Mouse (Mus musculus): Measurements from ENCODE around the gene Fbxw11. TPM values are rescaled to one million over a fixed set of nuclear protein-coding genes. Genes with fewer than 3 reads are reported as not detected.

The Fbxw11 gene
- polyA plus RNA-seq, 1 experiment from 2014 or later = 15.4 TPM

DNA sequence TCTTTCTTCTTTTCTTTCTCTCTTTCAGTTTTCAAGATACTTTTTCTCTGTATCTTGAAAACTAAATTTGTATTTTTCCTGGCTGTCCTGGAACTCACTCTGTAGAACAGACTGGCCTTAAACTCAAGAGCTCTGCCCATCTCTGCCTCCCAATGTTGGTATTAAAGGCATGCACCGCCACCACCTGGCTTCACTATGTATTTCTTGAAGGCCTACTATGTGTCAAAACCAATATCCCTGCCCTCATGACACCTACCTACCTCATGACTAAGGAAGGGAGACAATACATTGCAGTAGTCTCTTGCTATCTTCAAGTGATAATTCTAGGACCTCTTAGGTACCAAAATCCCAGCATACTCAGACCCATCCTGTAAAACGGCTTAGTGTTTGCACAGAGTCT is 110.8 kb downstream of the Fbxw11 start:
- Histone ChIP-seq H3K27me3 (ENCODE audit: insufficient read depth, low read length) (no peaks in the 10 kb centered on the region), H3K9ac (replicated peaks) (no peak overlapping the region), H3K27ac (ENCODE audit: low read depth) (no peak overlapping the region), H3K4me1 (ENCODE audit: insufficient read depth) (no peaks in the 10 kb centered on the region), H3K36me3 (replicated peaks; ENCODE audit: insufficient read depth, low read length) (no peaks in the 10 kb centered on the region; the same call in 1 of the 2 replicates), H3K9me3 (ENCODE audit: low read length) (no peaks in the 10 kb centered on the region), H3K4me2 (ENCODE audit: low read depth, low read length) (no peak overlapping the region), H3K4me3 (ENCODE audit: low read depth, low read length) (no peak overlapping the region)
- ATAC-seq = no peak
- WGBS (ENCODE audit: insufficient replicate concordance) = 77% methylated on average over 2 of the region's 2 CpGs
- TF ChIP-seq CTCF (IDR thresholded peaks at IDR 0.05; ENCODE audit: low read depth) = no peak
- no peak for TF ChIP-seq EP300 (IDR thresholded peaks at IDR 0.05; ENCODE audit: low read depth)
- no peak for DNase-seq

DNA sequence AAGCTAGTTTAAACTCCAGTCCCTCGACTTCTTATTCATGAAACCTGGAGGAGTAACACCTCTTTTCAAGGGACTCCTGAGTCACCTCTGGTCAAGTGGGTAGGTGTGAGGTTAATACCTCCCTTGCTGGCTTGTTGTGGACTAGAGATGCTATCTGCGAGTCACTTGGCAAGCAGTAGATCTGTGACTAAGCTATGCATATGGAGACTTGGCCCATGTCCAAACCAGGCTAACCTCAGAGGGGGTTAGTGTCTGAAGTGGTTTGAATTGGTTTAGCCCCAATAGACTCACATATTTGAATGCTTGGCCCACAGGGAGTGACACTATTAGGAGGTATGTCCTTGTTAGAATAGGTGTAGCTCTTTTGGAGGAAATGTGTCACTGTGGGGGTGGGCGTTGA is 120.2 kb downstream of the Fbxw11 start:
- Histone ChIP-seq H3K4me1 (ENCODE audit: insufficient read depth) (no peaks in the 10 kb centered on the region), H3K4me2 (ENCODE audit: low read depth, low read length) (no peak overlapping the region), H3K4me3 (ENCODE audit: low read depth, low read length) (no peak overlapping the region), H3K27ac (ENCODE audit: low read depth) (no peak overlapping the region), H3K9me3 (ENCODE audit: low read length) (no peaks in the 10 kb centered on the region), H3K36me3 (replicated peaks; ENCODE audit: insufficient read depth, low read length) (no peaks in the 10 kb centered on the region), H3K9ac (replicated peaks) (no peak overlapping the region), H3K27me3 (ENCODE audit: insufficient read depth, low read length) (no peaks in the 10 kb centered on the region)
- ATAC-seq (no peak), DNase-seq (no peak)
- TF ChIP-seq CTCF (IDR thresholded peaks at IDR 0.05; ENCODE audit: low read depth) (no peak), EP300 (IDR thresholded peaks at IDR 0.05; ENCODE audit: low read depth) (no peak)
- 45% methylated on average over 3 of the region's 3 CpGs for WGBS (ENCODE audit: insufficient replicate concordance)

- H3K9me3 ChIP-seq (ENCODE audit: low read length) = no peaks in the 10 kb centered on the region
These were observed 125.1 kb downstream of the Fbxw11 start for GRCm38 (mm10) chr11:32767496-32768230.

DNA sequence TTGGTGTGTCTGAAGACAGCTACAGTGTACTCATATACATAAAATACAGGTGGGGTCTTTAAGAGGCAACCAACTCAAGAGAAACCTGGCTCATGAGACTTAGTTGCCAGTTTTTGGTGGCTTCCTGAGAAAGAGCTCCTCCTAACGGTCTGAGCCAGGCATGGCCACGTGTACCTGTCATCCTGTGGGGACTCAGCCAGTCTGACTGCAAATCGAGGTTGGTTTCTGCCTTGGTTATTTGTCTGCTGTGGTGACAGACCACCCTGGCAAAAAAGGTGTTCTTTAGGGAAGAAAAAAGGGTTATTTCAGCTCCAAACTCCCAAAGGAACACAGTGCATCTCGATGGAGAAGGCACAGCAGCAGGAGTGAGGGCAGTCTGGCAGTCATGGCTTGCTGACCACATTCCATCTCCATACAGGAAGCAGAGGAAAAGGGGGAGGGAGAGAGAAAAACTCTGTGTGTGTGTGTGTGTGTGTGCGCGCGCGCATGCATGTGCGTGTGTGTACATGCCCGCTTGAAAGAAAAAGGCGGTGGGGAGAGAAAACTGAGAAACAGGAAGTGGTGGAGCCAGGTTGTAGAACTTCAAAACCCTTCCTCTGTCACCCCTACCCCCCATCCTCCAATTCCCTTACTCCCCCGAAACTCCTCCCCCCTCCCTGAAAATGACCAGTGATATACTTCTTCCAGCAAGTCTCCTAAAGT is 126.3 kb downstream of the Fbxw11 start:
- no peak for TF ChIP-seq CTCF (IDR thresholded peaks at IDR 0.05; ENCODE audit: low read depth)
- TF ChIP-seq EP300 (IDR thresholded peaks at IDR 0.05; ENCODE audit: low read depth) = no peak
- Histone ChIP-seq H3K4me2 (ENCODE audit: low read depth, low read length) (no peak overlapping the region), H3K27me3 (ENCODE audit: insufficient read depth, low read length) (no peaks in the 10 kb centered on the region), H3K4me1 (ENCODE audit: insufficient read depth) (no peaks in the 10 kb centered on the region), H3K9me3 (ENCODE audit: low read length) (no peaks in the 10 kb centered on the region), H3K36me3 (replicated peaks; ENCODE audit: insufficient read depth, low read length) (no peaks in the 10 kb centered on the region), H3K9ac (replicated peaks) (no peak overlapping the region), H3K27ac (ENCODE audit: low read depth) (no peak overlapping the region), H3K4me3 (ENCODE audit: low read depth, low read length) (no peak overlapping the region)
- 61% methylated on average over 12 of the region's 12 CpGs for WGBS (ENCODE audit: insufficient replicate concordance)
- DNase-seq (no peak), ATAC-seq (no peak)

More at GRCm38 (mm10) chr11:32767496-32768230, 125.1 kb downstream of the Fbxw11 start:
- H3K27ac ChIP-seq (ENCODE audit: low read depth) = no peak overlapping the region
- no peak overlapping the region for H3K9ac ChIP-seq (replicated peaks)
- 61% methylated on average over 18 of the region's 18 CpGs for WGBS (ENCODE audit: insufficient replicate concordance)
- TF ChIP-seq EP300 (IDR thresholded peaks at IDR 0.05; ENCODE audit: low read depth) = no peak
- H3K27me3 ChIP-seq (ENCODE audit: insufficient read depth, low read length) = no peaks in the 10 kb centered on the region
- no peak for DNase-seq
- no peak overlapping the region for H3K4me3 ChIP-seq (ENCODE audit: low read depth, low read length)
- no peak for ATAC-seq
- H3K4me1 ChIP-seq (ENCODE audit: insufficient read depth) = no peaks in the 10 kb centered on the region
- H3K36me3 ChIP-seq (replicated peaks; ENCODE audit: insufficient read depth, low read length) = no peaks in the 10 kb centered on the region
- H3K4me2 ChIP-seq (ENCODE audit: low read depth, low read length) = no peak overlapping the region

- Histone ChIP-seq H3K4me1 (ENCODE audit: insufficient read depth) (no peaks in the 10 kb centered on the region), H3K9me3 (ENCODE audit: low read length) (no peaks in the 10 kb centered on the region), H3K4me2 (ENCODE audit: low read depth, low read length) (no peak overlapping the region), H3K9ac (replicated peaks) (no peak overlapping the region), H3K4me3 (ENCODE audit: low read depth, low read length) (no peak overlapping the region), H3K27ac (ENCODE audit: low read depth) (no peak overlapping the region), H3K36me3 (replicated peaks; ENCODE audit: insufficient read depth, low read length) (no peaks in the 10 kb centered on the region), H3K27me3 (ENCODE audit: insufficient read depth, low read length) (no peaks in the 10 kb centered on the region)
- ATAC-seq = no peak
- DNase-seq = no peak
- 63% methylated on average over 11 of the region's 11 CpGs for WGBS (ENCODE audit: insufficient replicate concordance)
- TF ChIP-seq EP300 (IDR thresholded peaks at IDR 0.05; ENCODE audit: low read depth) (no peak), CTCF (IDR thresholded peaks at IDR 0.05; ENCODE audit: low read depth) (no peak)
These were observed 138.4 kb downstream of the Fbxw11 start for GRCm38 (mm10) chr11:32780747-32781536.

All from liver, postnatal 0 days (tissue).